Mouse (Mus musculus): ENCODE measurements at regions not wholly inside any gene's neighbourhood (a gene's known extent, or its start where the extent isn't known, plus 50 kb on each side); places are given as distances from the start of the nearest gene placed in this dataset.

DNA sequence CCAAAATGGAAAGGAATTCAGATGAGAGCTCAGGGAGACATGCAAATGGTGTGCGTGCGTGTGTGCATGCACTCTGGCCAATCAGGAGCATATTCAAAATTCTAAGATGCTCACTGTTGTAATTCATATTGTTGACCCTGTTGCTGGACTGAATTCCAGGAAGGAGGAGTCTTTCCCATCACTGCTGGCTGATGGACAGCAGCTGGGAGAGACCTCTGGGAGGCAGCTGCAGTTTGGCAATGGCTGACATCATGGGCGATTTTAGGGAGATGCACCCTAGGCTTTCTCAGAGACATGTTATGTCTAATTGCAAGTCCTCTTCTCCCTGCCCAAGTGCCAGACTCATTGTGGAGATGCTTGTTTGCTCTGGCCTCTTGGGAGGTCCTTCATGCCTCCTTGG, 220.6 kb upstream of the Myocd start:
- H3K4me1 ChIP-seq (ENCODE audit: control insufficient read depth in 2 of 2, insufficient read depth in 2 of 2, low read length in 2 of 2): peaks cover 0 to 5% of the 10 kb centered on the region in 2 experiments; a peak in 1 of 4 replicates
- ATAC-seq (ENCODE audit: insufficient number of reproducible peaks, insufficient read depth, low FRiP score, low read depth): no peak
- peaks cover 2% of the 10 kb centered on the region; the same call in 1 of the 2 replicates for H3K9me3 ChIP-seq (ENCODE audit: control insufficient read depth, low read length)
- WGBS: 95% methylated on average over 3 of the region's 3 CpGs
- no peaks in the 10 kb centered on the region for H3K27me3 ChIP-seq (ENCODE audit: control insufficient read depth, insufficient read depth, low read length)
- no peak overlapping the region for H3K4me3 ChIP-seq (ENCODE audit: control insufficient read depth in 1 of 2, insufficient read depth in 1 of 2, low read depth in 1 of 2, low read length in 2 of 2)
- no peak overlapping the region for H3K9ac ChIP-seq (ENCODE audit: low read length)
- H3K27ac ChIP-seq (replicated peaks in 1 of 2; ENCODE audit: control insufficient read depth in 1 of 2, insufficient read depth in 1 of 2, low read depth in 2 of 2, low read length in 2 of 2): no peak overlapping the region
- no peak overlapping the region for H3K4me2 ChIP-seq (ENCODE audit: low read length)
- no peaks in the 10 kb centered on the region for H3K36me3 ChIP-seq (ENCODE audit: control insufficient read depth, insufficient read depth, low read length)

DNA sequence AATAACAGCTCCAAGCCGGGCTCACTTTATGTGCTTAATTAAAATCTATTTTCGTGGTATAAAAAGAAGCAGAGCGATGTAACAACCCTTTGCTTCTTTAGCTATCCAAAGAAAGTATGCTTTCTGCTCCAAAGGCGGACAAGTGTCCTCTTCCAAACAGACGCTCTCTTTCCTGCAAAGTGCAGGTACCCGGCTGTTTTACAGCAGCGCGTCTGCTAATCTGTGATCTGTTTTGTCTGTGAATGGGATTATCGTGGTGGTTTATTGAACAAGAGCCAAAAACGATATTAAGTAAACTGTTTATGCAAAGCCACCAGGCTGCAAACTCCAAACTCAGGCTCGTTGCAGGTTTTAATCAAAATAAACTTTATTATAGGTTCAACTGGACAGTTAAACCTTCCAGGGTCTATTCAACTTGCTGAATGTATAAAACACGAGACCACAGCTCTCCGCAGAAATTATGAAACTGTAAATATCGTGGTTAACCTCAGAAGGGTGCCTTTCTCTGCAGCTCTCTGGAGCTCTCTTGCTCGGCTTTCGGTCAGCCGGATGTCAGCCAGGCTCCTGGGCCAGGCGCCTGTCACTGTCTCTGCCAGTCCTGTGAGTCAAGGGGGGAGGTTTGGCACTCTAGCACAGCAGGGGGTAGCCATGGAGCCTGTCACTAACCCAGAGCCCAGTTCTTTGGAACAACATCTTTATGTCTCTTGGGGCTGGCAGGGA, 206.2 kb upstream of the Myocd start:
- no peaks in the 10 kb centered on the region for H3K36me3 ChIP-seq (ENCODE audit: control insufficient read depth, insufficient read depth, low read length)
- H3K4me2 ChIP-seq (ENCODE audit: low read length): no peak overlapping the region
- no peak overlapping the region for H3K27ac ChIP-seq (replicated peaks in 1 of 2; ENCODE audit: control insufficient read depth in 1 of 2, insufficient read depth in 1 of 2, low read depth in 2 of 2, low read length in 2 of 2)
- peaks cover 2 to 5% of the 10 kb centered on the region in 2 experiments; a peak in 2 of 4 replicates for H3K4me1 ChIP-seq (ENCODE audit: control insufficient read depth in 2 of 2, insufficient read depth in 2 of 2, low read length in 2 of 2)
- no peak overlapping the region for H3K4me3 ChIP-seq (ENCODE audit: control insufficient read depth in 1 of 2, insufficient read depth in 1 of 2, low read depth in 1 of 2, low read length in 2 of 2)
- H3K9me3 ChIP-seq (ENCODE audit: control insufficient read depth, low read length): no peaks in the 10 kb centered on the region
- 75% methylated on average over 18 of the region's 18 CpGs for WGBS
- no peaks in the 10 kb centered on the region for H3K27me3 ChIP-seq (ENCODE audit: control insufficient read depth, insufficient read depth, low read length)
- H3K9ac ChIP-seq (ENCODE audit: low read length): no peak overlapping the region
- ATAC-seq (ENCODE audit: insufficient number of reproducible peaks, insufficient read depth, low FRiP score, low read depth): no peak

- H3K27ac ChIP-seq (replicated peaks in 1 of 2; ENCODE audit: control insufficient read depth in 1 of 2, insufficient read depth in 1 of 2, low read depth in 2 of 2, low read length in 2 of 2): 0 out of 4 replicates have a peak overlapping the region, but pooled peaks of 1 of the 2 experiments have one; percentile 4
- H3K4me2 ChIP-seq (ENCODE audit: low read length): no peak overlapping the region
- no peaks in the 10 kb centered on the region for H3K36me3 ChIP-seq (ENCODE audit: control insufficient read depth, insufficient read depth, low read length)
- WGBS: 51% methylated on average over 12 of the region's 12 CpGs
- H3K27me3 ChIP-seq (ENCODE audit: control insufficient read depth, insufficient read depth, low read length): no peaks in the 10 kb centered on the region
- H3K9me3 ChIP-seq (ENCODE audit: control insufficient read depth, low read length): no peaks in the 10 kb centered on the region
- H3K4me3 ChIP-seq (ENCODE audit: control insufficient read depth in 1 of 2, insufficient read depth in 1 of 2, low read depth in 1 of 2, low read length in 2 of 2): no peak overlapping the region
- ATAC-seq (ENCODE audit: insufficient number of reproducible peaks, insufficient read depth, low FRiP score, low read depth): peak; percentile 56
- peaks cover 2 to 5% of the 10 kb centered on the region in 2 experiments; a peak in 2 of 4 replicates for H3K4me1 ChIP-seq (ENCODE audit: control insufficient read depth in 2 of 2, insufficient read depth in 2 of 2, low read length in 2 of 2)
- no peak overlapping the region for H3K9ac ChIP-seq (ENCODE audit: low read length)
Observed at GRCm38 (mm10) chr11:65475302-65475701, 205.5 kb upstream of the Myocd start.

GRCm38 (mm10) chr11:65469762-65470741, 200.3 kb upstream of the Myocd start:
- no peak for ATAC-seq (ENCODE audit: insufficient number of reproducible peaks, insufficient read depth, low FRiP score, low read depth)
- H3K4me2 ChIP-seq (ENCODE audit: low read length): no peak overlapping the region
- H3K36me3 ChIP-seq (ENCODE audit: control insufficient read depth, insufficient read depth, low read length): no peaks in the 10 kb centered on the region
- no peak overlapping the region for H3K4me3 ChIP-seq (ENCODE audit: control insufficient read depth in 1 of 2, insufficient read depth in 1 of 2, low read depth in 1 of 2, low read length in 2 of 2)
- H3K27me3 ChIP-seq (ENCODE audit: control insufficient read depth, insufficient read depth, low read length): no peaks in the 10 kb centered on the region
- peaks cover 0 to 2% of the 10 kb centered on the region in 2 experiments; a peak in 2 of 4 replicates for H3K4me1 ChIP-seq (ENCODE audit: control insufficient read depth in 2 of 2, insufficient read depth in 2 of 2, low read length in 2 of 2)
- H3K27ac ChIP-seq (replicated peaks in 1 of 2; ENCODE audit: control insufficient read depth in 1 of 2, insufficient read depth in 1 of 2, low read depth in 2 of 2, low read length in 2 of 2): no peak overlapping the region
- 72% methylated on average over 9 of the region's 9 CpGs for WGBS
- no peaks in the 10 kb centered on the region for H3K9me3 ChIP-seq (ENCODE audit: control insufficient read depth, low read length)
- H3K9ac ChIP-seq (ENCODE audit: low read length): no peak overlapping the region

- no peak overlapping the region for H3K9ac ChIP-seq (ENCODE audit: low read length)
- H3K4me2 ChIP-seq (ENCODE audit: low read length): no peak overlapping the region
- 41% methylated on average over 4 of the region's 4 CpGs for WGBS
- ATAC-seq (ENCODE audit: insufficient number of reproducible peaks, insufficient read depth, low FRiP score, low read depth): no peak
- peak overlapping the region; percentile 37; a peak in 1 of 4 replicates for H3K27ac ChIP-seq (replicated peaks in 1 of 2; ENCODE audit: control insufficient read depth in 1 of 2, insufficient read depth in 1 of 2, low read depth in 2 of 2, low read length in 2 of 2)
- no peaks in the 10 kb centered on the region for H3K36me3 ChIP-seq (ENCODE audit: control insufficient read depth, insufficient read depth, low read length)
- no peaks in the 10 kb centered on the region for H3K27me3 ChIP-seq (ENCODE audit: control insufficient read depth, insufficient read depth, low read length)
- peaks cover 6 to 12% of the 10 kb centered on the region in 2 experiments; a peak in 3 of 4 replicates for H3K4me1 ChIP-seq (ENCODE audit: control insufficient read depth in 2 of 2, insufficient read depth in 2 of 2, low read length in 2 of 2)
- no peak overlapping the region for H3K4me3 ChIP-seq (ENCODE audit: control insufficient read depth in 1 of 2, insufficient read depth in 1 of 2, low read depth in 1 of 2, low read length in 2 of 2)
- no peaks in the 10 kb centered on the region for H3K9me3 ChIP-seq (ENCODE audit: control insufficient read depth, low read length)
Observed at GRCm38 (mm10) chr11:65461044-65461443, 191.3 kb upstream of the Myocd start.

DNA sequence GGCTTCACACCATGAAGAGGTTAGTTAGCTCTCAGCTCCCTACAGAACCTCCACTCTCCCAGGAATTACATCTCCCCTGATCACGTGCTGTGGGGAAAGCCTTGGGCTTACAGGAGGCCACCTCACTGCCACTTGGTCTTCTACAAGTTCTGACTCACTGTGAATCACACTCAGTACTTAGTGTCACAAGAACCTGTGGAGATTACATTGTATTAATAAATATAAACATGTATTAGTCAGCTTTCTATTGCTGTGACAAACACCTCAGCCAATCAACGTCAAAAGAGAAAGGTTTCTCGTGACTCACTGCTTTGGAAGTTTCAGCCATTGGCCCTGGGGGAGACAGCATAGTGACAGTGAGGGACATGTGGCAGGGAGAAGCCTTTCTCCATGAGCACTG, 178.6 kb upstream of the Myocd start:
- 80% methylated on average over 3 of the region's 3 CpGs for WGBS
- Histone ChIP-seq H3K27ac (replicated peaks in 1 of 2; ENCODE audit: control insufficient read depth in 1 of 2, insufficient read depth in 1 of 2, low read depth in 2 of 2, low read length in 2 of 2) (no peak overlapping the region), H3K9ac (ENCODE audit: low read length) (no peak overlapping the region), H3K4me1 (ENCODE audit: control insufficient read depth in 2 of 2, insufficient read depth in 2 of 2, low read length in 2 of 2) (no peaks in the 10 kb centered on the region), H3K4me3 (ENCODE audit: control insufficient read depth in 1 of 2, insufficient read depth in 1 of 2, low read depth in 1 of 2, low read length in 2 of 2) (no peak overlapping the region), H3K36me3 (ENCODE audit: control insufficient read depth, insufficient read depth, low read length) (no peaks in the 10 kb centered on the region), H3K4me2 (ENCODE audit: low read length) (no peak overlapping the region), H3K9me3 (ENCODE audit: control insufficient read depth, low read length) (no peaks in the 10 kb centered on the region), H3K27me3 (ENCODE audit: control insufficient read depth, insufficient read depth, low read length) (no peaks in the 10 kb centered on the region)
- no peak for ATAC-seq (ENCODE audit: insufficient number of reproducible peaks, insufficient read depth, low FRiP score, low read depth)

GRCm38 (mm10) chr11:65443466-65444024, 173.8 kb upstream of the Myocd start:
- H3K27ac ChIP-seq (replicated peaks in 1 of 2; ENCODE audit: control insufficient read depth in 1 of 2, insufficient read depth in 1 of 2, low read depth in 2 of 2, low read length in 2 of 2): no peak overlapping the region
- no peak overlapping the region for H3K4me2 ChIP-seq (ENCODE audit: low read length)
- H3K9me3 ChIP-seq (ENCODE audit: control insufficient read depth, low read length): no peaks in the 10 kb centered on the region
- no peak for ATAC-seq (ENCODE audit: insufficient number of reproducible peaks, insufficient read depth, low FRiP score, low read depth)
- no peaks in the 10 kb centered on the region for H3K4me1 ChIP-seq (ENCODE audit: control insufficient read depth in 2 of 2, insufficient read depth in 2 of 2, low read length in 2 of 2)
- H3K4me3 ChIP-seq (ENCODE audit: control insufficient read depth in 1 of 2, insufficient read depth in 1 of 2, low read depth in 1 of 2, low read length in 2 of 2): no peak overlapping the region
- 67% methylated on average over 11 of the region's 11 CpGs for WGBS
- H3K9ac ChIP-seq (ENCODE audit: low read length): no peak overlapping the region
- H3K27me3 ChIP-seq (ENCODE audit: control insufficient read depth, insufficient read depth, low read length): no peaks in the 10 kb centered on the region
- H3K36me3 ChIP-seq (ENCODE audit: control insufficient read depth, insufficient read depth, low read length): no peaks in the 10 kb centered on the region
